Mouse (Mus musculus) kidney, embryonic 14.5 days (tissue): Measurements from ENCODE around the gene Hspb6. TPM values are rescaled to one million over a fixed set of nuclear protein-coding genes. Genes with fewer than 3 reads are reported as not detected.

ENCODE experiments used
- ATAC-seq: fragments of 200-750 bp; cut with Nextera tagmentation; 2 replicates; pipeline ENCODE4 v1.8.0; 2017; ENCODE audit warnings: moderate number of reproducible peaks, mild to moderate bottlenecking, moderate TSS enrichment, moderate library complexity; ENCODE audit not compliant: low FRiP score, low TSS enrichment
- H3K27ac ChIP-seq: fragments of 300-500 bp; sonication (generic); 2 replicates; pipeline ENCODE4 v1.5.1; 2014; ENCODE audit warnings: low read depth, mild to moderate bottlenecking, low read length, moderate library complexity, mixed read lengths
- H3K27me3 ChIP-seq: fragments of 300-500 bp; sonication (generic); 2 replicates; pipeline ENCODE4 v1.6.1; 2014; ENCODE audit warnings: mild to moderate bottlenecking, low read length; ENCODE audit not compliant: control insufficient read depth, insufficient read depth
- H3K36me3 ChIP-seq: fragments of 300-500 bp; sonication (generic); 2 replicates; pipeline ENCODE4 v1.6.1; 2014; ENCODE audit warnings: low read length, mixed read lengths; ENCODE audit not compliant: control insufficient read depth, insufficient read depth
- H3K4me1 ChIP-seq: fragments of 300-500 bp; sonication (generic); 2 replicates; pipeline ENCODE4 v1.6.1; 2014; ENCODE audit warnings: low read length, mixed read lengths; ENCODE audit not compliant: control insufficient read depth, insufficient read depth
- H3K4me2 ChIP-seq: fragments of 300-500 bp; sonication (generic); replicated peaks from 2 replicates; pipeline ENCODE4 v1.6.1; 2014; ENCODE audit warnings: low read depth, mild to moderate bottlenecking, low read length
- H3K4me3 ChIP-seq: fragments of 300-500 bp; sonication (generic); 2 replicates; pipeline ENCODE4 v1.5.1; 2014; ENCODE audit warnings: mild to moderate bottlenecking, low read length
- H3K9ac ChIP-seq: fragments of 300-500 bp; sonication (generic); 2 replicates; pipeline ENCODE4 v1.6.1; 2014; ENCODE audit warnings: low read depth, mild to moderate bottlenecking, low read length, moderate library complexity
- H3K9me3 ChIP-seq: fragments of 300-500 bp; sonication (generic); 2 replicates; pipeline ENCODE4 v1.6.1; 2016; ENCODE audit warnings: low read length; ENCODE audit not compliant: control insufficient read depth
- WGBS: fragments of 180-500 bp; shearing (Covaris S2); extraction: QIAGEN DNeasy Blood & Tissue Kit; methylation state at CpG from one replicate; pipeline ENCODE4 v1.1.7; 2014; 5-methylcytosine and 5-hydroxymethylcytosine counted together
- polyA plus RNA-seq: library from polyadenylated mRNA; unstranded; fragments of >200 nt; fragmentation: Nextera tagmentation; extraction: Ambion mirVana; gene quantifications from 2 replicates; pipeline ENCODE4 v1.2.1, GENCODE M21; 2014

The Hspb6 gene
- polyA plus RNA-seq, 1 experiment from 2014 or later, result 9.2 TPM

- H3K27ac ChIP-seq, result no peak overlapping the region
- no peak overlapping the region for H3K9ac ChIP-seq
These were observed 44.1 kb downstream of the Hspb6 start for GRCm38 (mm10) chr7:30596093-30596492.

GRCm38 (mm10) chr7:30596811-30597210 lies 44.8 kb downstream of the Hspb6 start:
- Histone ChIP-seq H3K9me3 (no peaks in the 10 kb centered on the region), H3K9ac (no peak overlapping the region), H3K27me3 (no peaks in the 10 kb centered on the region), H3K4me3 (no peak overlapping the region), H3K27ac (no peak overlapping the region), H3K4me1 (no peaks in the 10 kb centered on the region), H3K4me2 (no peak overlapping the region), H3K36me3 (no peaks in the 10 kb centered on the region)
- WGBS, result 79% methylated on average over 5 of the region's 5 CpGs
- ATAC-seq, result no peak

More at GRCm38 (mm10) chr7:30596093-30596492, 44.1 kb downstream of the Hspb6 start:
- H3K27me3 ChIP-seq, result no peaks in the 10 kb centered on the region
- H3K4me1 ChIP-seq, result no peaks in the 10 kb centered on the region
- H3K9me3 ChIP-seq, result no peaks in the 10 kb centered on the region
- no peak for ATAC-seq
- no peaks in the 10 kb centered on the region for H3K36me3 ChIP-seq
- 84% methylated on average over 5 of the region's 5 CpGs for WGBS
- no peak overlapping the region for H3K4me2 ChIP-seq
- H3K4me3 ChIP-seq, result no peak overlapping the region

- Histone ChIP-seq H3K9me3 (no peaks in the 10 kb centered on the region), H3K4me2 (no peak within 1 kb of the TSS), H3K27ac (no peak within 1 kb of the TSS), H3K4me3 (no peak within 1 kb of the TSS), H3K4me1 (0 out of 2 replicates have a peak, but pooled peaks cover 2% of the 10 kb centered on the region), H3K9ac (no peak within 1 kb of the TSS), H3K27me3 (no peaks in the 10 kb centered on the region), H3K36me3 (no peaks in the 10 kb centered on the region)
- 91% methylated on average over 12 of the region's 12 CpGs for WGBS
- no peak for ATAC-seq
These were observed 46.8 kb downstream of the Hspb6 start, which contains the start of gene Zbtb32 for GRCm38 (mm10) chr7:30598786-30599185. Zbtb32 (minus strand) TSS chr7:30598909.

- 2% methylated on average over 16 of the region's 16 CpGs for WGBS
- Histone ChIP-seq H3K27me3 (no peaks in the 10 kb centered on the region), H3K9ac (no peak overlapping the region), H3K4me1 (0 out of 2 replicates have a peak, but pooled peaks cover 3% of the 10 kb centered on the region), H3K4me3 (no peak overlapping the region), H3K4me2 (no peak overlapping the region), H3K9me3 (no peaks in the 10 kb centered on the region), H3K36me3 (no peaks in the 10 kb centered on the region), H3K27ac (no peak overlapping the region)
- peak; percentile 95 for ATAC-seq
These were observed 48.0 kb downstream of the Hspb6 start for GRCm38 (mm10) chr7:30599933-30600353.

- Histone ChIP-seq H3K27ac (no peak overlapping the region), H3K9ac (no peak overlapping the region), H3K4me2 (no peak overlapping the region), H3K4me1 (0 out of 2 replicates have a peak, but pooled peaks cover 3% of the 10 kb centered on the region), H3K9me3 (no peaks in the 10 kb centered on the region), H3K27me3 (no peaks in the 10 kb centered on the region), H3K4me3 (no peak overlapping the region), H3K36me3 (no peaks in the 10 kb centered on the region)
- 79% methylated on average over 7 of the region's 7 CpGs for WGBS
- ATAC-seq, result no peak
These were observed 48.7 kb downstream of the Hspb6 start for GRCm38 (mm10) chr7:30600651-30601050.

GRCm38 (mm10) chr7:30602583-30602982 lies 50.6 kb downstream of the Hspb6 start:
- Histone ChIP-seq H3K9ac (no peak overlapping the region), H3K4me2 (no peak overlapping the region), H3K4me1 (0 out of 2 replicates have a peak, but pooled peaks cover 3% of the 10 kb centered on the region), H3K4me3 (no peak overlapping the region), H3K36me3 (no peaks in the 10 kb centered on the region), H3K9me3 (no peaks in the 10 kb centered on the region), H3K27ac (no peak overlapping the region), H3K27me3 (no peaks in the 10 kb centered on the region)
- ATAC-seq, result no peak
- 22% methylated on average over 3 of the region's 3 CpGs for WGBS

GRCm38 (mm10) chr7:30604424-30604823 lies 52.4 kb downstream of the Hspb6 start:
- ATAC-seq, result no peak
- 37% methylated on average over 8 of the region's 8 CpGs for WGBS
- H3K9me3 ChIP-seq, result no peaks in the 10 kb centered on the region
- no peak overlapping the region for H3K9ac ChIP-seq
- 0 out of 2 replicates have a peak, but pooled peaks cover 3% of the 10 kb centered on the region for H3K4me1 ChIP-seq
- H3K4me2 ChIP-seq, result no peak overlapping the region
- H3K36me3 ChIP-seq, result no peaks in the 10 kb centered on the region
- no peak overlapping the region for H3K27ac ChIP-seq
- H3K4me3 ChIP-seq, result no peak overlapping the region
- H3K27me3 ChIP-seq, result no peaks in the 10 kb centered on the region

- Histone ChIP-seq H3K36me3 (no peaks in the 10 kb centered on the region), H3K4me1 (0 out of 2 replicates have a peak, but pooled peaks cover 3% of the 10 kb centered on the region), H3K27me3 (no peaks in the 10 kb centered on the region), H3K4me2 (no peak overlapping the region), H3K9ac (no peak overlapping the region), H3K27ac (no peak overlapping the region), H3K4me3 (no peak overlapping the region), H3K9me3 (no peaks in the 10 kb centered on the region)
- ATAC-seq, result no peak
- WGBS, result 93% methylated on average over 8 of the region's 8 CpGs
These were observed 53.0 kb downstream of the Hspb6 start for GRCm38 (mm10) chr7:30604944-30605343.
